Mouse (Mus musculus) gastrocnemius, postnatal 4 days (tissue): ENCODE results near the gene Lypd5. TPM values are rescaled to one million over a fixed set of nuclear protein-coding genes. Genes with fewer than 3 reads are reported as not detected.

Experiments used
- microRNA-seq: library from miRNA; unstranded; fragments of <30 nt; microRNA quantifications from one replicate; pipeline ENCODE4 v1.2.0, GENCODE M21; 2021
- total RNA-seq, 2 experiments: library from RNA; stranded (reverse); gene quantifications; 2 replicates each; pipeline ENCODE4 v1.2.3; 2021

Gene Lypd5
- total RNA-seq, 2 experiments from 2014 or later = not detected

Small RNAs within 50 kb of the gene (microRNA-seq; reads per million reads assigned to microRNA genes)
- gene Gm27592 = not detected

Other genes with a start within 250 kb of the Lypd5 start
- gene Zfp112, start 236.9 kb upstream of the Lypd5 start, total RNA-seq = 1 to 10 TPM; 4.4 to 4.5 TPM
- 1 to 10 TPM; 6.1 to 8.6 TPM for gene Zfp235, start 215.0 kb upstream of the Lypd5 start, total RNA-seq
- gene Zfp114, start 174.1 kb upstream of the Lypd5 start, total RNA-seq = under 1 TPM; 0.57 to 0.83 TPM
- 10 to 100 TPM in 1 of 2 experiments, 1 to 10 TPM in 1; 9.2 to 10.1 TPM for gene Zfp111, start 137.8 kb upstream of the Lypd5 start, total RNA-seq
- gene Zfp109, start 111.6 kb upstream of the Lypd5 start, total RNA-seq = 1 to 10 TPM; 2.1 to 2.2 TPM
- 1 to 10 TPM; 2.1 to 2.2 TPM for gene Zfp108, start 94.4 kb upstream of the Lypd5 start, total RNA-seq
- gene Zfp93, start 78.8 kb upstream of the Lypd5 start, total RNA-seq = 1 to 10 TPM; 3.9 to 5.5 TPM
- gene Zfp61, start 48.0 kb upstream of the Lypd5 start, total RNA-seq = 1 to 10 TPM; 8.7 to 8.9 TPM
- 1 to 10 TPM; 4.0 to 4.2 TPM for gene Zfp94, start 32.5 kb upstream of the Lypd5 start, total RNA-seq
- gene Tescl, start 15.3 kb upstream of the Lypd5 start, total RNA-seq = under 1 TPM in 1 of 2 experiments, not detected in 1; 0.31 TPM
- gene Kcnn4, start 21.1 kb downstream of the Lypd5 start, total RNA-seq = under 1 TPM; 0.61 to 0.93 TPM
- 10 to 100 TPM; 18.1 to 21.1 TPM for gene Smg9, start 50.4 kb downstream of the Lypd5 start, total RNA-seq
- under 1 TPM; 0.26 to 0.52 TPM for gene Irgc1, start 103.1 kb downstream of the Lypd5 start, total RNA-seq
- 1 to 10 TPM; 2.5 to 3.7 TPM for gene Plaur, start 113.3 kb downstream of the Lypd5 start, total RNA-seq
- 10 to 100 TPM; 18.6 to 21.3 TPM for gene Cadm4, start 132.8 kb downstream of the Lypd5 start, total RNA-seq
- 10 to 100 TPM; 12.6 to 15.9 TPM for gene Zfp428, start 157.8 kb downstream of the Lypd5 start, total RNA-seq
- not detected for gene AC161166.1, start 163.3 kb downstream of the Lypd5 start, total RNA-seq
- gene Irgq, start 181.5 kb downstream of the Lypd5 start, total RNA-seq = 10 to 100 TPM; 20.5 to 22.0 TPM
- gene Pinlyp, start 196.9 kb downstream of the Lypd5 start, total RNA-seq = not detected
- 10 to 100 TPM; 44.4 to 45.2 TPM for gene Xrcc1, start 197.1 kb downstream of the Lypd5 start, total RNA-seq
- 1 to 10 TPM; 8.0 to 9.1 TPM for gene Ethe1, start 238.3 kb downstream of the Lypd5 start, total RNA-seq
- 1 to 10 TPM; 1.5 to 1.9 TPM for gene Zfp575, start 238.4 kb downstream of the Lypd5 start, total RNA-seq